Mouse (Mus musculus): Measurements from ENCODE around the gene Mto1. TPM values are rescaled to one million over a fixed set of nuclear protein-coding genes. Genes with fewer than 3 reads are reported as not detected.
"Not testable (repeated sequence)": the region's sequence is repeated elsewhere in the genome, so short reads cannot be mapped to it uniquely, and the experiment has no call there.

The Mto1 gene
- polyA plus RNA-seq, 1 experiment from 2014 or later: 26.8 TPM

DNA sequence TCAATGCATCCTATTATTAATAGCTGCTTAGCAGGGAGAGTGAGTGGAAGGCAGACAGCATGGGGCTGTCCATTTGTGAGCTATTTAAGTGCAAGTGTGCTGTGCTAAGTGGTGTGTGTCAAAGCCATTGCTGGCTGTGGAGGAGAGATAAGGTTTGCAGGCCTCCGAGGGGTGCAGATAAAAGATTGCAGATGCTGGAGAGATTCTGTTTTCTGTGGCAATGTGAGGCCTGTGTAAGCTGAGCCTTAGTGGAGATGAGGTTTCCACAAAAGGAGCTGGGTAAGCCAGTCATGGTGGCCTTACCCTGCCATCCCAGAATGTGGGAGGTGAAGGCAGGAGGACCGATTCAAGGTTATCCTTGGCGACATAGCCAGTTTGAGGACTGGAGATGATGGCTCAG is 68.1 kb downstream of the Mto1 start:
- Histone ChIP-seq H3K27me3 (replicated peaks; ENCODE audit: control insufficient read depth, insufficient read depth, low read length) (no peaks in the 10 kb centered on the region), H3K4me3 (ENCODE audit: low read depth, low read length) (no peak overlapping the region), H3K27ac (ENCODE audit: low read depth) (no peak overlapping the region), H3K4me1 (replicated peaks; ENCODE audit: control insufficient read depth, insufficient read depth, low read length) (no peaks in the 10 kb centered on the region; the same call in 1 of the 2 replicates), H3K36me3 (ENCODE audit: control insufficient read depth, insufficient read depth, low read length) (no peaks in the 10 kb centered on the region), H3K9ac (ENCODE audit: low read length) (no peak overlapping the region), H3K4me2 (ENCODE audit: low read length) (no peak overlapping the region), H3K9me3 (ENCODE audit: control insufficient read depth, low read length) (no peaks in the 10 kb centered on the region)
- ATAC-seq (replicated peaks; ENCODE audit: low FRiP score, low TSS enrichment, low read depth): no peak
- no peak for DNase-seq (ENCODE audit: low spot score)
- 70% methylated on average over 3 of the region's 3 CpGs for WGBS

GRCm38 (mm10) chr9:78517237-78517636 is 69.2 kb downstream of the Mto1 start:
- 71% methylated on average over 3 of the region's 3 CpGs for WGBS
- not testable (repeated sequence) for DNase-seq (ENCODE audit: low spot score); H3K4me1 ChIP-seq (replicated peaks; ENCODE audit: control insufficient read depth, insufficient read depth, low read length); H3K36me3 ChIP-seq (ENCODE audit: control insufficient read depth, insufficient read depth, low read length); H3K4me2 ChIP-seq (ENCODE audit: low read length); H3K9me3 ChIP-seq (ENCODE audit: control insufficient read depth, low read length); H3K27ac ChIP-seq (ENCODE audit: low read depth); ATAC-seq (replicated peaks; ENCODE audit: low FRiP score, low TSS enrichment, low read depth); H3K27me3 ChIP-seq (replicated peaks; ENCODE audit: control insufficient read depth, insufficient read depth, low read length); H3K9ac ChIP-seq (ENCODE audit: low read length); H3K4me3 ChIP-seq (ENCODE audit: low read depth, low read length)

- DNase-seq (ENCODE audit: low spot score) (peak; percentile 77), ATAC-seq (replicated peaks; ENCODE audit: low FRiP score, low TSS enrichment, low read depth) (peak; percentile 90)
- Histone ChIP-seq H3K9ac (ENCODE audit: low read length) (peak overlapping the region; percentile 56), H3K27ac (ENCODE audit: low read depth) (peak overlapping the region; percentile 74), H3K4me1 (replicated peaks; ENCODE audit: control insufficient read depth, insufficient read depth, low read length) (no peaks in the 10 kb centered on the region; the same call in 1 of the 2 replicates), H3K9me3 (ENCODE audit: control insufficient read depth, low read length) (no peaks in the 10 kb centered on the region), H3K36me3 (ENCODE audit: control insufficient read depth, insufficient read depth, low read length) (no peaks in the 10 kb centered on the region), H3K4me3 (ENCODE audit: low read depth, low read length) (peak overlapping the region; percentile 51), H3K27me3 (replicated peaks; ENCODE audit: control insufficient read depth, insufficient read depth, low read length) (no peaks in the 10 kb centered on the region), H3K4me2 (ENCODE audit: low read length) (peak overlapping the region; percentile 95)
- WGBS: 5% methylated on average over 15 of the region's 15 CpGs
These were observed 72.2 kb downstream of the Mto1 start for GRCm38 (mm10) chr9:78520127-78520779.

- ATAC-seq (replicated peaks; ENCODE audit: low FRiP score, low TSS enrichment, low read depth) (peak; percentile 51), DNase-seq (ENCODE audit: low spot score) (peak; percentile 81)
- Histone ChIP-seq H3K27me3 (replicated peaks; ENCODE audit: control insufficient read depth, insufficient read depth, low read length) (no peaks in the 10 kb centered on the region), H3K4me1 (replicated peaks; ENCODE audit: control insufficient read depth, insufficient read depth, low read length) (no peaks in the 10 kb centered on the region; the same call in 1 of the 2 replicates), H3K27ac (ENCODE audit: low read depth) (peak overlapping the region; percentile 74), H3K9ac (ENCODE audit: low read length) (peak overlapping the region; percentile 56), H3K4me2 (ENCODE audit: low read length) (peak overlapping the region; percentile 95), H3K4me3 (ENCODE audit: low read depth, low read length) (peak overlapping the region; percentile 51), H3K9me3 (ENCODE audit: control insufficient read depth, low read length) (no peaks in the 10 kb centered on the region), H3K36me3 (ENCODE audit: control insufficient read depth, insufficient read depth, low read length) (no peaks in the 10 kb centered on the region)
- WGBS: 3% methylated on average over 40 of the region's 40 CpGs
These were observed 73.0 kb downstream of the Mto1 start for GRCm38 (mm10) chr9:78520780-78521601.

DNA sequence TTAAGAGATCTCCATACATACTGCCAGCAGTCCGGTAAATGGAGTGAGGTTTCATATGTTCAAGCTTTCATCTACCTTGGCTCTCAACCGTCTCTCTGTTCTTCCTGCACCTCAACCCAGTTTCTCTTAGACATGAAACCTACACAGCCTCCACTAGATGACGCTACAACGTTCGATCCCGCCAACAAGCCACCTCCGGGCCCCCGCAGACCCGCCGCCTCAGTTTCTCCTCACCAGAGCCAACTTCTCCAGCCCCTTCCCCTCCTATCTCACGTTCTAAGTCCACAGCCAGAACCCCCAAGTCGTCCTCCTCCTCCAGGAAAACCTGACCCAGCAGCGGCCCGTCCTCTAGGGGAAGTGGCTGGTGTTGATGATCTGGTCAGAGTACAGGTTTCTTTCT is 73.7 kb downstream of the Mto1 start:
- WGBS: 31% methylated on average over 14 of the region's 14 CpGs

More for the DNA sequence above, 73.7 kb downstream of the Mto1 start:
- Histone ChIP-seq H3K4me3 (ENCODE audit: low read depth, low read length) (peak overlapping the region; percentile 51), H3K27ac (ENCODE audit: low read depth) (peak overlapping the region; percentile 74), H3K27me3 (replicated peaks; ENCODE audit: control insufficient read depth, insufficient read depth, low read length) (no peaks in the 10 kb centered on the region), H3K4me2 (ENCODE audit: low read length) (peak overlapping the region; percentile 95), H3K4me1 (replicated peaks; ENCODE audit: control insufficient read depth, insufficient read depth, low read length) (no peaks in the 10 kb centered on the region; the same call in 1 of the 2 replicates), H3K36me3 (ENCODE audit: control insufficient read depth, insufficient read depth, low read length) (no peaks in the 10 kb centered on the region), H3K9me3 (ENCODE audit: control insufficient read depth, low read length) (no peaks in the 10 kb centered on the region), H3K9ac (ENCODE audit: low read length) (no peak overlapping the region)
- ATAC-seq (replicated peaks; ENCODE audit: low FRiP score, low TSS enrichment, low read depth): no peak
- peak; percentile 67 for DNase-seq (ENCODE audit: low spot score)

Small RNA genes within 50 kb of the gene (microRNA-seq; reads per million reads assigned to microRNA genes)
- not detected for gene Gm26377

Other genes starting within 250 kb of the Mto1 start
- 1.2 and 3.1 TPM in 2 replicates for gene Gsta1, start 217.6 kb upstream of the Mto1 start, polyA plus RNA-seq (2014; fragmentation: Nextera tagmentation; extraction: Ambion mirVana)
- gene Gm3776, start 191.1 kb upstream of the Mto1 start, polyA plus RNA-seq (2014; fragmentation: Nextera tagmentation; extraction: Ambion mirVana): 1.1 and 1.7 TPM in 2 replicates
- gene Gm10639, start 158.3 kb upstream of the Mto1 start, polyA plus RNA-seq (2014; fragmentation: Nextera tagmentation; extraction: Ambion mirVana): not detected in 2 replicates
- gene Omt2a, start 133.4 kb upstream of the Mto1 start, polyA plus RNA-seq (2014; fragmentation: Nextera tagmentation; extraction: Ambion mirVana): not detected in 2 replicates
- not detected in 2 replicates for gene Omt2b, start 120.6 kb upstream of the Mto1 start, polyA plus RNA-seq (2014; fragmentation: Nextera tagmentation; extraction: Ambion mirVana)
- gene Gsta2, start 92.4 kb upstream of the Mto1 start, polyA plus RNA-seq (2014; fragmentation: Nextera tagmentation; extraction: Ambion mirVana): 0.74 and 2.9 TPM in 2 replicates
- gene Dppa5a, start 80.0 kb upstream of the Mto1 start, polyA plus RNA-seq (2014; fragmentation: Nextera tagmentation; extraction: Ambion mirVana): not detected in 2 replicates
- gene Ooep, start 69.5 kb upstream of the Mto1 start, polyA plus RNA-seq (2014; fragmentation: Nextera tagmentation; extraction: Ambion mirVana): 0.24 and 0.40 TPM in 2 replicates
- gene Ddx43, start 52.4 kb upstream of the Mto1 start, polyA plus RNA-seq (2014; fragmentation: Nextera tagmentation; extraction: Ambion mirVana): 0.54 and 0.86 TPM in 2 replicates
- gene Cgas, start 5.0 kb upstream of the Mto1 start, polyA plus RNA-seq (2014; fragmentation: Nextera tagmentation; extraction: Ambion mirVana): 1.9 and 2.4 TPM in 2 replicates
- gene Gm17324, start 578 bp downstream of the Mto1 start, polyA plus RNA-seq (2014; fragmentation: Nextera tagmentation; extraction: Ambion mirVana): 0.44 TPM in 1 of 2 replicates, not detected in the other
- gene Eef1a1, start 40.9 kb downstream of the Mto1 start, polyA plus RNA-seq (2014; fragmentation: Nextera tagmentation; extraction: Ambion mirVana): 5,695 and 6,055 TPM in 2 replicates
- gene Slc17a5, start 139.8 kb downstream of the Mto1 start, polyA plus RNA-seq (2014; fragmentation: Nextera tagmentation; extraction: Ambion mirVana): 11.8 and 13.6 TPM in 2 replicates
- 7.4 and 10.8 TPM in 2 replicates for gene Cd109, start 167.3 kb downstream of the Mto1 start, polyA plus RNA-seq (2014; fragmentation: Nextera tagmentation; extraction: Ambion mirVana)